Mouse (Mus musculus) hindbrain, embryonic 14.5 days (tissue): ENCODE measurements around the gene Grtp1. TPM values are rescaled to one million over a fixed set of nuclear protein-coding genes. Genes with fewer than 3 reads are reported as not detected.

Source experiments
- ATAC-seq: fragments of 200-750 bp; cut with Nextera tagmentation; 2 replicates; pipeline ENCODE4 v1.8.0; 2017; ENCODE audit warnings: moderate number of reproducible peaks, mild to moderate bottlenecking, moderate TSS enrichment, moderate library complexity; ENCODE audit not compliant: low FRiP score
- DNase-seq: peaks from one replicate; pipeline ENCODE4 v3.0.0-alpha.2; 2015; ENCODE audit warnings: low spot score
- H3K27ac ChIP-seq: fragments of 300-500 bp; sonication (generic); 2 replicates; pipeline ENCODE4 v1.5.1; 2014; ENCODE audit warnings: mild to moderate bottlenecking, moderate library complexity
- H3K27me3 ChIP-seq: fragments of 300-500 bp; sonication (generic); 2 replicates; pipeline ENCODE4 v1.6.1; 2014; ENCODE audit warnings: mild to moderate bottlenecking, low read length, mixed read lengths; ENCODE audit not compliant: control insufficient read depth, insufficient read depth
- H3K36me3 ChIP-seq: fragments of 300-500 bp; sonication (generic); replicated peaks from 2 replicates; pipeline ENCODE4 v1.6.1; 2014; ENCODE audit not compliant: control insufficient read depth, insufficient read depth
- H3K4me1 ChIP-seq: fragments of 300-500 bp; sonication (generic); replicated peaks from 2 replicates; pipeline ENCODE4 v1.6.1; 2014; ENCODE audit warnings: antibody characterized with exemption, low read length, mixed read lengths; ENCODE audit not compliant: control insufficient read depth, insufficient read depth
- H3K4me2 ChIP-seq: fragments of 300-500 bp; sonication (generic); replicated peaks from 2 replicates; pipeline ENCODE4 v1.6.1; 2014; ENCODE audit warnings: mild to moderate bottlenecking, moderate library complexity
- H3K4me3 ChIP-seq: fragments of 300-500 bp; sonication (generic); replicated peaks from 2 replicates; pipeline ENCODE4 v1.5.1; 2014; ENCODE audit warnings: mild to moderate bottlenecking, low read length
- H3K9ac ChIP-seq: fragments of 300-500 bp; sonication (generic); 2 replicates; pipeline ENCODE4 v1.6.1; 2014
- H3K9me3 ChIP-seq: fragments of 300-500 bp; sonication (generic); 2 replicates; pipeline ENCODE4 v1.6.1; 2016; ENCODE audit warnings: low read length; ENCODE audit not compliant: control insufficient read depth
- WGBS: fragments of 180-500 bp; shearing (Covaris S2); extraction: QIAGEN DNeasy Blood & Tissue Kit; methylation state at CpG from one replicate; pipeline ENCODE4 v1.1.7; 2014; 5-methylcytosine and 5-hydroxymethylcytosine counted together
- polyA plus RNA-seq: library from polyadenylated mRNA; unstranded; fragments of >200 nt; fragmentation: Nextera tagmentation; extraction: Ambion mirVana; gene quantifications from 2 replicates; pipeline ENCODE4 v1.2.1, GENCODE M21; 2014

The Grtp1 gene
- polyA plus RNA-seq, 1 experiment from 2014 or later = 11.7 TPM

DNA sequence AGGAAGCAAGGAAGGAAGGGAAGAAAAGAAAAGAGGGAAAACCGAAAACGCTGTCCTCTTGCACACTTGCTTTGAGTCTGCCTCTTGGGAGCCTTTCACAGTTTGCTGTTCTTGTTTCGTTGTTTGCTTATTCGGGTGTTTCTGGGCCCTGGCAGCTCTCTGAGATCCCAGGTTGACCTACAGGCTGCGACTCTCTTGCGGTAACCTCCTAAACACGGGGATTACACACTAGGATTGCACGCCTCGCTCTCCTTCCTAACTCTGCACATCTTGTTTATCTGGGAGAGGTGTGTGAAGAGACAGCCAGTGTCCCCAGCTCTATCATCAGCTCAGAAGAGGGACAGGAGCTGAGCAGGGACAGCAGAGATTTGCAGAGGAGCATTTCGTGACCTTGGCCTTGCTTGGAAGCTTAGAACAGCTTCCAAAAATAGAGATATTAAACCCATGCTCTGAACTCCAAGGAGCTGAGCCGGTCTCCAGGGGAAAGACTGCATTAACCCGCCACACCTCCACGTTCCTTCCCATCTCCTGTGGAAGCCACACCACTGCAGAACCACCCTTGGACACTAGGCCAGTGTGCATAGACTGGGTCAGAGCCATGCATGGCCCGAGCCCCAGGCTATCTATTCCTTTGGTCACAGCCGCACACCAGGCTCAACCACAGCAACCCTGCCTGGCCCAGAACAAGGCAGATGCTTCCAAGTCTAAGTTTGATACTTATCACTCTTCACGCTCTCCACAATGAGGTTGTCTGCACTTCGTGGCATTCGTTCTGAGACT lies 19.3 kb downstream of the Grtp1 start:
- H3K4me1 ChIP-seq = no peaks in the 10 kb centered on the region
- H3K27me3 ChIP-seq = no peaks in the 10 kb centered on the region
- H3K36me3 ChIP-seq = peaks cover 27% of the 10 kb centered on the region
- DNase-seq (no peak), ATAC-seq (no peak)
- H3K9me3 ChIP-seq = no peaks in the 10 kb centered on the region
- H3K9ac ChIP-seq = no peak overlapping the region
- H3K4me2 ChIP-seq = no peak overlapping the region
- WGBS = 84% methylated on average over 18 of the region's 18 CpGs
- H3K4me3 ChIP-seq = no peak overlapping the region
- H3K27ac ChIP-seq = no peak overlapping the region

DNA sequence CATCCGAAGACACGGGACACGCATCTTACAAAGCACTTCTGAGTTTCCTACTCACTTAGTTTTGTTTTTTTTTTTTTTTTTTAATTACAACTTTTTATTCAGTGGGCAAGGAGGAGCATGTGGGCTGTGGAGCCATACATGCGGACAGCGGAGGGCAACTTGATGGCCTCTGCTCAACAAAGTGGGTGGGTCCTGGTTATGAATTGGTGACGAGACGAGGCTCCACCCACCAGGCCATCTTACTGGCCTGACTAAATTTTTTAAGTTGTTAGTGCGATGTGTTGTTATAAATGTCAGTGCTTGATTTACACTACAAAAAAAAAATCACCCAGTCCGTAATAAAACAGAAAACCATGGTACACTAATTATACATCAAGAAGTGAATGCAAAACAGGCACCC lies 20.0 kb downstream of the Grtp1 start:
- no peak overlapping the region for H3K4me3 ChIP-seq

DNA sequence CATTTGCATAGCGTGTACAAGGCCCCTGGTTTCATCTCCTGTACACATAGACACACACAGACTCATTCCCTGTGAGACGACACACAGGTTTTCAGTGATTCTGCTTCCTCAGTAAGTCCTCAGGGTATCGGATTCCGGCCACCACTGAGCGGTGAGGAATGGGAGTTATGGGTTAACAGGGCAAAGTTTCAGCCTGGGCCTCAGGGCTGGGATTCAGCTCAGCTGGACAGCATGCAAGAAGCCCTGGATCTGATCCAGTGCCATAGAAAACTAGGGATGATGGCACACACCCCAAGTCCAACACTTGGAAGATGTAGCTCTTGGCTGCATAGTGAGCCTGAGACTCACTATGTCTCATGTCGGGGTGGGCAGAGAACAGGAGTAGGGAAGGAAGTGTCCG lies 20.5 kb downstream of the Grtp1 start:
- ATAC-seq (no peak), DNase-seq (no peak)
- no peaks in the 10 kb centered on the region for H3K4me1 ChIP-seq
- H3K27ac ChIP-seq = no peak overlapping the region
- no peaks in the 10 kb centered on the region for H3K27me3 ChIP-seq
- no peak overlapping the region for H3K4me3 ChIP-seq
- no peaks in the 10 kb centered on the region for H3K9me3 ChIP-seq
- 86% methylated on average over 7 of the region's 7 CpGs for WGBS
- peaks cover 36% of the 10 kb centered on the region for H3K36me3 ChIP-seq
- H3K9ac ChIP-seq = no peak overlapping the region
- no peak overlapping the region for H3K4me2 ChIP-seq

More for the DNA sequence above, 20.0 kb downstream of the Grtp1 start:
- no peak overlapping the region for H3K9ac ChIP-seq
- H3K27me3 ChIP-seq = no peaks in the 10 kb centered on the region
- no peaks in the 10 kb centered on the region for H3K9me3 ChIP-seq
- ATAC-seq (no peak), DNase-seq (no peak)
- WGBS = 87% methylated on average over 9 of the region's 9 CpGs
- no peak overlapping the region for H3K27ac ChIP-seq
- no peaks in the 10 kb centered on the region for H3K4me1 ChIP-seq
- H3K36me3 ChIP-seq = peaks cover 31% of the 10 kb centered on the region
- no peak overlapping the region for H3K4me2 ChIP-seq

DNA sequence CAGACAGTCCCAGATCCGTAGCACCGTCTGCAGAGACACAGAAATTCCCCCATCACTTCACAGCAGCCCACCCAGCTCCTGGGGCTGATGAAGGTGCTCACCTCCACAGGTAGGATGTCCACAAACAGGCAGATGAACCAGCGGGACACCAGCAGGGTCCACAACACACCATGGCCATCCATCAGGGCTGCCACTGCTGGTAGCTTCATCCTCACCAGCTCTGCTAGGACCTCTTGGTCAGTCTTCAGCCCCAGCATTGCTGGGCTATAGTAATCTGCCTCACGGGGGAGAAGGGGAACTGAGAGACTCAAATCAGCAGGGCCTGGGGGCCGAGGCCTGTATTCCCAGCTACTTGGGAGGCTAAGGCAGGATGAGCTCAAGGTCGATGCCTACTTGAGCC lies 20.9 kb downstream of the Grtp1 start:
- Histone ChIP-seq H3K9ac (no peak overlapping the region), H3K27ac (no peak overlapping the region), H3K9me3 (no peaks in the 10 kb centered on the region), H3K36me3 (peaks cover 40% of the 10 kb centered on the region), H3K27me3 (no peaks in the 10 kb centered on the region), H3K4me3 (no peak overlapping the region), H3K4me2 (no peak overlapping the region), H3K4me1 (no peaks in the 10 kb centered on the region)
- ATAC-seq (no peak), DNase-seq (no peak)
- WGBS = 76% methylated on average over 6 of the region's 6 CpGs

DNA sequence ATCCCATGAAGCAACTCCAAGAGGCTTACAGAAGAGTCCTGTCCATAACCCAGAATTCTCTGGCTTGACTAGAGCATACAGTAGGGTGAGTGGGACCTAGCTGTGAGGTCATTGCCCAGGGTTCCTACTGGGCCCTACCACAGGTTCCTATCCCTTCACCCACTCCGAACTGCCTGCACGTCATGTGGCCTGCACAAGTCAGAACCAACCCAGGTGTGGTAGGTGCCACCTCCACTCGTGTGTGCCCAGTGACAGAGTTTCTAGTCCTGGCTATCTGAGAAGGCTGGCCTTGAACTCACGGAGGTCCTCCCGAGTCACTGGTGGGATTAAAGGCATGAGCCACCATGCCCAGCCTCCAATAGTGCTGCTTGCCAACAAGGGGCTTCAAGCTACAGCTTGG lies 22.3 kb downstream of the Grtp1 start:
- Histone ChIP-seq H3K4me3 (no peak overlapping the region), H3K27ac (no peak overlapping the region), H3K9ac (no peak overlapping the region), H3K4me1 (no peaks in the 10 kb centered on the region), H3K27me3 (no peaks in the 10 kb centered on the region), H3K36me3 (peaks cover 54% of the 10 kb centered on the region), H3K4me2 (no peak overlapping the region), H3K9me3 (no peaks in the 10 kb centered on the region)
- no peak for DNase-seq
- no peak for ATAC-seq
- WGBS = 93% methylated on average over 5 of the region's 5 CpGs

DNA sequence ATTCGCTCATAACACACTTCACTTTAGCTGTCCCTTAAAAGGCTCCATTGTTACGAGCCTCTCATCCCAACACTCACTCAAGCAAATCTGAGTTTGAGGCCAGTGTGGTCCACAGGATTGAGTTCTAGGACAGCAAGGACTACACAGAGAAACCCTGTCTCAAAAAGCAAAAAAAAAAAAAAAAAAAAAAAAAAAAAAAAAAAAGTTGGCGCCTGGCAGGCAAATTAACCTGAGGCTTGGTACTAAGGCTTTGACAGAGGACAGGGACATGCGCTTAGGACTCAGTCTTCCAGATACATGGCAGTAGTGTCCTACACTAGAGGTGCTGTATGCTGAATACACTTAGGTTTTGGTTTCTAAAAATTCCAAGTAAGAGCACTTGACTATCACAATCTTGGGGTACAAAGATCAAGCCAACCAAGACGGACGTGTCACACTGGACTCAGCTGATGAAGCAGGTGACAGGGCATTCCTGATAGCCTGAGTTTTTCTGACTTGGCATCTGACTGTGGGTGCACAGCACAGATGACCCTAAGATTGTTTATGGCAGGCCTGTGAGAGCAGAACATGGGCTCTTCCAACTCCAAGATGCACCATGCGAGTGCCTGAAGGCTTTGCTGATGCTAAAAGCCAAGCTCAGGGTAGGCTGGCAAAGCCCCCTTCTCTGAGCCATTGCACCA lies 23.1 kb downstream of the Grtp1 start:
- no peak for ATAC-seq
- peaks cover 62% of the 10 kb centered on the region for H3K36me3 ChIP-seq
- no peak overlapping the region for H3K4me3 ChIP-seq
- 95% methylated on average over 7 of the region's 7 CpGs for WGBS
- no peak for DNase-seq
- no peak overlapping the region for H3K4me2 ChIP-seq
- H3K27me3 ChIP-seq = no peaks in the 10 kb centered on the region
- H3K9ac ChIP-seq = no peak overlapping the region
- H3K27ac ChIP-seq = no peak overlapping the region
- H3K4me1 ChIP-seq = no peaks in the 10 kb centered on the region
- H3K9me3 ChIP-seq = no peaks in the 10 kb centered on the region

DNA sequence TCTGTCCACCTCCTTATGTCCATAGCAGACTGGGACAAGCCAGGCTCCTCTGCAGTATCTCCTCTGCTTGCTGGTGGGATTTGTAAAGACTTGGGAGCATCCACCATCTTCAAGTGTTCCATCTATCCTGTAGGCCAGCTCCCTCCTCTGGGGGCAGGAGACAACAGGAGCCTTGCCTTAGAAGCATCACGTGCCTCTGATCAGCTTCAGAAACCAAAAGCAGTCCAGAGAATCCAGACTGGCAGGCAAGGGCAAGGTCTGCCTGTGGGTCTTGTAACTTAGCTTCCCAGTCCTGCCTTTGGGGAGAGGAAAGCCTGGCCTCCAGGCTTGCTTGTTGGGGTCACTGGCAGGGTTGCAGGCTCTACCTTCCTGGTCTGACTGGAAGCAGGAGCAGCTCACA lies 24.8 kb downstream of the Grtp1 start:
- H3K4me2 ChIP-seq = no peak overlapping the region
- H3K36me3 ChIP-seq = peaks cover 79% of the 10 kb centered on the region
- no peak overlapping the region for H3K9ac ChIP-seq

DNA sequence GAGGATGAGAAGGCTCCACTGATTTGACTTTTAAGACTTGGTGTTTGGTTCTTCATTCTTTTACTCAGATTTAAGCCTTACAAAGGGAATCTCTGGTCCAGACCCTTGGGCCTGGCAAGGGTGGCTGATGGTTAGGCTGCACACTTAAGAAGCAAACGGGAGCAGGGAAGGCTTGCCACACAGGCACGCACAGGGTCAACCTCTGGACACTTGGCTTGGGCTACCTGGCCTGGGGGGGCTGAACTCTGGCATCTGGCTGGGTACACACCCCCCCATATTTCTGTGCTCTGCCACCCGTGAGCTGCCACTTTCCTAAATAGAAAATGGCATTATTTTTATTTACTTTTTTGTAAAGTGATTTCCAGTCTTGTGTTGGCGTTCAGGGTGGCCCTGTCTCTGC lies 25.6 kb downstream of the Grtp1 start:
- Histone ChIP-seq H3K4me1 (no peaks in the 10 kb centered on the region), H3K9me3 (no peaks in the 10 kb centered on the region), H3K36me3 (peaks cover 86% of the 10 kb centered on the region), H3K9ac (no peak overlapping the region), H3K4me2 (no peak overlapping the region), H3K27ac (no peak overlapping the region), H3K27me3 (no peaks in the 10 kb centered on the region), H3K4me3 (no peak overlapping the region)
- ATAC-seq (no peak), DNase-seq (no peak)
- 93% methylated on average over 4 of the region's 4 CpGs for WGBS

More for the DNA sequence above, 24.8 kb downstream of the Grtp1 start:
- WGBS = 83% methylated on average over 1 of the region's 1 CpGs
- Histone ChIP-seq H3K27me3 (no peaks in the 10 kb centered on the region), H3K4me1 (no peaks in the 10 kb centered on the region), H3K9me3 (no peaks in the 10 kb centered on the region), H3K27ac (no peak overlapping the region), H3K4me3 (no peak overlapping the region)
- no peak for ATAC-seq
- DNase-seq = no peak

DNA sequence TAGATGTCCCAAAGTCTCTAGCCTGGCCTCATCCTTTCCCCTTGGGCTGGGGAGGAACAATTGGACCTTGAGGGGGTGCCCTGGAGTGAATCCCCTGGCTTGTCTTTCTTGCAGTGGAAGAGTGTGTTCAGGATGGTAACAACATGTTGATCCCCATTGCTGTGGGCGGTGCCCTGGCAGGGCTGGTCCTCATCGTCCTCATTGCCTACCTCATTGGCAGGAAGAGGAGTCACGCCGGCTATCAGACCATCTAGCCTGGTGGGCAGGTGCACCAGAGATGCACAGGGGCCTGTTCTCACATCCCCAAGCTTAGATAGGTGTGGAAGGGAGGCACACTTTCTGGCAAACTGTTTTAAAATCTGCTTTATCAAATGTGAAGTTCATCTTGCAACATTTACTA lies 26.1 kb downstream of the Grtp1 start:
- Histone ChIP-seq H3K4me1 (no peaks in the 10 kb centered on the region), H3K4me2 (no peak overlapping the region), H3K9ac (no peak overlapping the region), H3K4me3 (no peak overlapping the region), H3K27me3 (no peaks in the 10 kb centered on the region), H3K36me3 (peaks cover 92% of the 10 kb centered on the region), H3K9me3 (no peaks in the 10 kb centered on the region), H3K27ac (no peak overlapping the region)
- no peak for DNase-seq
- WGBS = 96% methylated on average over 4 of the region's 4 CpGs
- no peak for ATAC-seq
